Mouse (Mus musculus) megakaryocyte, adult 5-6 weeks (primary cell): ENCODE results near the gene Lrrc47. TPM values are rescaled to one million over a fixed set of nuclear protein-coding genes. Genes with fewer than 3 reads are reported as not detected.

Experiments used
- total RNA-seq, 2 experiments: library from RNA; stranded (forward) in 1 of 2; stranded (reverse) in 1 of 2; fragments of 153-499, 151-499 nt in 1 of 2; fragments of 221-1000, 200-1000 nt in 1 of 2; gene quantifications; 2 replicates each; pipeline versions ENCODE4 v1.2.3 to v1.2.4; 2015 to 2017

Gene Lrrc47
- total RNA-seq, 2 experiments from 2014 or later: 11.3 to 11.4 TPM

Other genes with a start within 250 kb of the Lrrc47 start
- gene A430005L14Rik, start 54.5 kb upstream of the Lrrc47 start, total RNA-seq (2015): 38.8 and 52.5 TPM in 2 replicates
- gene A430005L14Rik, start 54.5 kb upstream of the Lrrc47 start, total RNA-seq (2017): 35.3 and 35.9 TPM in 2 replicates
- gene Dffb, start 36.6 kb upstream of the Lrrc47 start, total RNA-seq (2015): 6.7 and 8.4 TPM in 2 replicates
- 8.6 and 13.8 TPM in 2 replicates for gene Dffb, start 36.6 kb upstream of the Lrrc47 start, total RNA-seq (2017)
- 4.0 and 4.3 TPM in 2 replicates for gene Cep104, start 36.5 kb upstream of the Lrrc47 start, total RNA-seq (2015)
- gene Cep104, start 36.5 kb upstream of the Lrrc47 start, total RNA-seq (2017): 4.3 and 5.3 TPM in 2 replicates
- gene Smim1, start 14.5 kb downstream of the Lrrc47 start, total RNA-seq (2015): 0.62 and 1.9 TPM in 2 replicates
- gene Smim1, start 14.5 kb downstream of the Lrrc47 start, total RNA-seq (2017): 0.26 and 1.3 TPM in 2 replicates
- gene Ccdc27, start 30.9 kb downstream of the Lrrc47 start, total RNA-seq (2015): not detected in 2 replicates
- not detected in 2 replicates for gene Ccdc27, start 30.9 kb downstream of the Lrrc47 start, total RNA-seq (2017)
- not detected in 2 replicates for gene Trp73, start 128.5 kb downstream of the Lrrc47 start, total RNA-seq (2015)
- not detected in 2 replicates for gene Trp73, start 128.5 kb downstream of the Lrrc47 start, total RNA-seq (2017)
- gene Wrap73, start 130.6 kb downstream of the Lrrc47 start, total RNA-seq (2015): 9.6 and 9.8 TPM in 2 replicates
- 3.6 and 5.3 TPM in 2 replicates for gene Wrap73, start 130.6 kb downstream of the Lrrc47 start, total RNA-seq (2017)
- 75.5 and 90.9 TPM in 2 replicates for gene Tprgl, start 148.9 kb downstream of the Lrrc47 start, total RNA-seq (2015)
- gene Tprgl, start 148.9 kb downstream of the Lrrc47 start, total RNA-seq (2017): 52.4 and 57.3 TPM in 2 replicates
- not detected in 2 replicates for gene Megf6, start 159.0 kb downstream of the Lrrc47 start, total RNA-seq (2015)
- 0.04 TPM in 1 of 2 replicates, not detected in the other for gene Megf6, start 159.0 kb downstream of the Lrrc47 start, total RNA-seq (2017)